Mouse (Mus musculus) embryonic facial prominence, embryonic 15.5 days (tissue): ENCODE results near the gene Tmem121. TPM values are rescaled to one million over a fixed set of nuclear protein-coding genes. Genes with fewer than 3 reads are reported as not detected.

Experiments used
- ATAC-seq: fragments of 200-750 bp; cut with Nextera tagmentation; 2 replicates; pipeline ENCODE4 v1.8.0; 2017; ENCODE audit warnings: low read depth, moderate TSS enrichment; ENCODE audit not compliant: insufficient number of reproducible peaks, low FRiP score, low TSS enrichment
- H3K27ac ChIP-seq: fragments of 300-500 bp; sonication (generic); replicated peaks from 2 replicates; pipeline ENCODE4 v1.5.1; 2015; ENCODE audit warnings: mild to moderate bottlenecking, inconsistent platforms
- H3K27me3 ChIP-seq: fragments of 300-500 bp; sonication (generic); 2 replicates; pipeline ENCODE4 v1.6.1; 2015; ENCODE audit warnings: inconsistent platforms
- H3K36me3 ChIP-seq: fragments of 300-500 bp; sonication (generic); 2 replicates; pipeline ENCODE4 v1.6.1; 2015; ENCODE audit warnings: mild to moderate bottlenecking, inconsistent platforms
- H3K4me1 ChIP-seq: fragments of 300-500 bp; sonication (generic); 2 replicates; pipeline ENCODE4 v1.6.1; 2015; ENCODE audit warnings: inconsistent platforms
- H3K4me2 ChIP-seq: fragments of 300-500 bp; sonication (generic); replicated peaks from 2 replicates; pipeline ENCODE4 v1.6.1; 2015; ENCODE audit warnings: mild to moderate bottlenecking, inconsistent platforms
- H3K4me3 ChIP-seq: fragments of 300-500 bp; sonication (generic); replicated peaks from 2 replicates; pipeline ENCODE4 v1.5.1; 2015; ENCODE audit warnings: mild to moderate bottlenecking, inconsistent platforms
- H3K9ac ChIP-seq: fragments of 300-500 bp; sonication (generic); 2 replicates; pipeline ENCODE4 v1.6.1; 2015; ENCODE audit warnings: inconsistent platforms
- H3K9me3 ChIP-seq: fragments of 300-500 bp; sonication (generic); replicated peaks from 2 replicates; pipeline ENCODE4 v1.6.1; 2016; ENCODE audit warnings: inconsistent platforms
- WGBS: fragments of 180-500 bp; shearing (Covaris S2); methylation state at CpG from one replicate; pipeline ENCODE4 v1.1.7; 2015; 5-methylcytosine and 5-hydroxymethylcytosine counted together
- polyA plus RNA-seq: library from polyadenylated mRNA; unstranded; fragments of >200 nt; fragmentation: Nextera tagmentation; extraction: Ambion mirVana; gene quantifications from 2 replicates; pipeline ENCODE4 v1.2.1, GENCODE M21; 2015

The Tmem121 gene
- polyA plus RNA-seq, 1 experiment from 2014 or later: 17.0 TPM

GRCm38 (mm10) chr12:113213226-113213625 is 27.5 kb downstream of the Tmem121 start:
- ATAC-seq: no peak
- Histone ChIP-seq H3K27ac (no peak overlapping the region), H3K27me3 (no peaks in the 10 kb centered on the region), H3K4me3 (no peak overlapping the region), H3K9ac (no peak overlapping the region), H3K4me2 (no peak overlapping the region), H3K9me3 (no peaks in the 10 kb centered on the region), H3K4me1 (no peaks in the 10 kb centered on the region), H3K36me3 (no peaks in the 10 kb centered on the region)
- 74% methylated on average over 2 of the region's 2 CpGs for WGBS

GRCm38 (mm10) chr12:113214072-113214808 is 28.5 kb downstream of the Tmem121 start:
- Histone ChIP-seq H3K27ac (no peak overlapping the region), H3K4me3 (no peak overlapping the region), H3K9me3 (no peaks in the 10 kb centered on the region), H3K36me3 (no peaks in the 10 kb centered on the region), H3K4me1 (no peaks in the 10 kb centered on the region), H3K27me3 (no peaks in the 10 kb centered on the region), H3K4me2 (no peak overlapping the region), H3K9ac (no peak overlapping the region)
- 83% methylated on average over 25 of the region's 25 CpGs for WGBS
- ATAC-seq: no peak

DNA sequence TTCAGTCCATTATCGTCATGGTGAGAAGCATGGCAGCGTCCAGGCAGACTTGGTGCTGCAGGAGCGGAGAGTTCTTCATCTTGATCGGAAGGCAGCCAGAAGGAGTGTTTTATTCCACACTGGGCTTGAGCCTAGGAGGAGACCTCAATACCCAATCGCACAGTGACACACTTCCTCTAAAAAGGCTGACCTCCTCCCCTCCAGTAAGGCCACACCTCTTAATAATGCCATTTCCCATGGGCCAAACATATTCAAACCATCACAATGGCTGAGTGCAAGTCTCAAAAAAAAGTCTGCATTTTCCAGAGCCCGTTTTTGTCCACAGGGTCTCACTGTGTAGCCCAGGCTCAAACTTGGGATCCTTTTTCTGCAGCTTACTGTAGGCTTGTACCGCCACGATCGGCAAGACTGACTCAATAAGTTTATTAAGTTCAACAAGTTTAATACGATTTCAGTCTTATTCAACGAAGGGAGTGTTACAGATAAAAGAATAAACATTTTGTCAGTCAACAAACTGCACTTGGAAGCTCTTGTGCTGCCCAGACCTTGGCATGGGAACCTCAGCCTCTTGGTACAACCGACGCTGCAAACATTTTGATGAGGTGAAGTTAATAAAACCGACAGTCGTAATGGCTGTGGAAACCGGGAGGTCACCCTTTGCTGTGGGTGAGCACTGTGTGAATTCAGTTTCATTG is 29.4 kb downstream of the Tmem121 start:
- Histone ChIP-seq H3K9ac (no peak overlapping the region), H3K4me1 (no peaks in the 10 kb centered on the region), H3K27ac (no peak overlapping the region), H3K4me2 (no peak overlapping the region), H3K4me3 (no peak overlapping the region), H3K9me3 (no peaks in the 10 kb centered on the region), H3K36me3 (no peaks in the 10 kb centered on the region), H3K27me3 (no peaks in the 10 kb centered on the region)
- ATAC-seq: no peak
- WGBS: 83% methylated on average over 16 of the region's 16 CpGs

DNA sequence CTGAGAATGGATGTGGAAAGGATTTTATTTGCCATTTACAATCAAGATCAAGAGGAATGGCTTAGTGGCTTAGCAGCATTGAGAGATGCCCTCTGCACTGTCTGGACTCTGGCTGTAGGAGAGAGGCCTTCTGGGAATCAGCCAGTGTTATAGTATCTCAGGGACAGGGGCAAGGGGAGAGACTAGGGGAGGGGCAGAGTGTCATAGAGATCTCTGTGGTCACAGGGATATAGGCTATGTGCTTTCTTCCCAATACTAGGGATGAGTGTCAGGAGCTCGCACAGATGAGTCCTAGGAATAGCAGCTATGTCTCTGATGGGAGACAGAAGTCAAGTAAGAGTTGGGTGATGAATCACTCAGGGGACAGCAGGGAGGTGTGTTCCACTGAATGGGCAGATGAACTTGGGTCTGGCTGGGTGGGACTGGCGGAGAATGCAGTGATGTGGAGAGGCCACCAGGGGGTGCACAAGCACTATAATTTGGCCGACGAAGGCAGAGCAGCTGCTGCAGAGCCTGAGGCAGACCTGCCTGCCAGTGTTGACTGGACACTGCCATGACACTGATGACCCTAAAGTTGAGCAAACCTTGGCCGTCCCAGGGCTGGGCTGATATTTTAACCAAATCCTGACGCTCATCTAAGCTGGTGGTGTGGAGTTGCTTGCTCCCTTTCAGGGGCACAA is 30.1 kb downstream of the Tmem121 start:
- H3K4me3 ChIP-seq: no peak overlapping the region
- no peak for ATAC-seq
- no peak overlapping the region for H3K27ac ChIP-seq
- WGBS: 8% methylated on average over 6 of the region's 6 CpGs
- no peaks in the 10 kb centered on the region for H3K36me3 ChIP-seq
- no peak overlapping the region for H3K4me2 ChIP-seq
- H3K27me3 ChIP-seq: no peaks in the 10 kb centered on the region
- no peaks in the 10 kb centered on the region for H3K9me3 ChIP-seq
- no peak overlapping the region for H3K9ac ChIP-seq
- no peaks in the 10 kb centered on the region for H3K4me1 ChIP-seq

DNA sequence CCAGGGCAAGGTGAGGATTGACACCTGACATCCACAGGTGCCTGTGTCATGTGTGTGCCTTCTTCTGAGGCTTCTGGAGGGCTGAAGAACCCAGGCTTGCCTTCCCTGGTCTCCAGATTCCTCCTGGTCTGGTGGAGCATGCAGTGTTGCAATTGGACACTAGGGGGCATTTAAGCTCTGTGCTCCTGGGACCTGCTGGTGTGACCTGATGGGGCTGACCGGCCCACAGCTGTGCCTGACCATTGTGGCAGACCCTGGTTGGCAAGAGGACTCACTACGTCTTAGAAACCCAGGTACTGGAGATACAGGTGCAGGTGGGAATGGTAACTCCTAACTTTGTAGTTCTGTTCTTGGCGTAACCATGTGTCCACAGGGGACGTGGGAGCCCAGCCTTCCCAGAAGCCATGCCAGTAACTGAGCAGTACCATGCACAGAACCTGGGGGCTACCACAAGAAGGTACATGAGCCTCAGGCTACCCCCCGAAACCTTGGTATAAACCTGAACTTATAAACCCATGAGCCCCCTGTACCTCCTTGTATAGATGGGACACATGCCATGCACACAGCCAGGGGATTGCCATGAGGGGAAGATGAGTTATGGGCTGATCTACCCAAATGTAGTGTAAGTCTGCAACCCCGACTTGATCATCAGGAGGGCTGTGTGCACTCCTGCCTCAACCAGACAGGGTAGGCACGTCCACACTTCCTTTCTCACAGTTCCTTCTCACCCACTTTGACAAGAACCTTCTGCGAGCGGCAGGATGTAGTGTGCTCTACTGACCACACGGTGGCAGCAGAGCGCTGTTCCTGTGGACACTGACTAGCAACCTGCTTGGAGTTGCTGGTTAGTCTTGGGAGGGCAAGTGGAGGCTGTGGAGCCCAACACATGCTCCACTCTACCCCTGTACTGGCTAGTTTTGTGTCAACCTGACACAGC is 31.8 kb downstream of the Tmem121 start:
- WGBS: 26% methylated on average over 11 of the region's 11 CpGs
- ATAC-seq: 0 out of 2 replicates have a peak, but pooled peaks have one; percentile 15
- Histone ChIP-seq H3K27me3 (no peaks in the 10 kb centered on the region), H3K4me3 (no peak overlapping the region), H3K9ac (no peak overlapping the region), H3K9me3 (no peaks in the 10 kb centered on the region), H3K4me1 (no peaks in the 10 kb centered on the region), H3K4me2 (no peak overlapping the region), H3K36me3 (no peaks in the 10 kb centered on the region), H3K27ac (no peak overlapping the region)

GRCm38 (mm10) chr12:113219867-113220266 is 34.1 kb downstream of the Tmem121 start:
- no peaks in the 10 kb centered on the region for H3K9me3 ChIP-seq
- no peak overlapping the region for H3K27ac ChIP-seq
- 49% methylated on average over 4 of the region's 4 CpGs for WGBS
- no peak overlapping the region for H3K4me2 ChIP-seq
- no peaks in the 10 kb centered on the region for H3K4me1 ChIP-seq
- H3K36me3 ChIP-seq: no peaks in the 10 kb centered on the region
- H3K4me3 ChIP-seq: no peak overlapping the region
- H3K9ac ChIP-seq: no peak overlapping the region
- no peaks in the 10 kb centered on the region for H3K27me3 ChIP-seq
- no peak for ATAC-seq

DNA sequence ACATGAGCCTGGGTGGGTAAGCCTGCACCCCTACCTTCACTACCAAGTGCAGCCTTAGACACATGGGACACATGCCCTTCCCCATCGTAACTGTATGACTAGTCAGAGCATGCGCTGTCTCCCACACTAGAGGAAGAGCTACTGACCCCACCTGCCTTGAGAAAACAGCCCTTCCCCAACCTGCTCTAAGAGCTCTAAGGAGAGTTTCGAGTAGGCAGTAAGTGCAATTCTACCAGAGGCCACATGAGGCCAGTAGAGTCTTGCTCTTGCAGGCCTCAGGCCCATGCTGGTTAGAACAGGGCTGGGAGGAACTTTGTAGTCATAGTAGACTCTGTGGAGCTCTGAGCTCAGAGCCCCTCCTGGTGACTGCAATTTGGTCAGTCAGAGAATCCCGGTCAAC is 34.7 kb downstream of the Tmem121 start:
- Histone ChIP-seq H3K9me3 (no peaks in the 10 kb centered on the region), H3K4me2 (no peak overlapping the region), H3K9ac (no peak overlapping the region), H3K36me3 (no peaks in the 10 kb centered on the region), H3K27me3 (no peaks in the 10 kb centered on the region), H3K27ac (no peak overlapping the region), H3K4me3 (no peak overlapping the region), H3K4me1 (no peaks in the 10 kb centered on the region)
- 39% methylated on average over 4 of the region's 4 CpGs for WGBS
- ATAC-seq: no peak

DNA sequence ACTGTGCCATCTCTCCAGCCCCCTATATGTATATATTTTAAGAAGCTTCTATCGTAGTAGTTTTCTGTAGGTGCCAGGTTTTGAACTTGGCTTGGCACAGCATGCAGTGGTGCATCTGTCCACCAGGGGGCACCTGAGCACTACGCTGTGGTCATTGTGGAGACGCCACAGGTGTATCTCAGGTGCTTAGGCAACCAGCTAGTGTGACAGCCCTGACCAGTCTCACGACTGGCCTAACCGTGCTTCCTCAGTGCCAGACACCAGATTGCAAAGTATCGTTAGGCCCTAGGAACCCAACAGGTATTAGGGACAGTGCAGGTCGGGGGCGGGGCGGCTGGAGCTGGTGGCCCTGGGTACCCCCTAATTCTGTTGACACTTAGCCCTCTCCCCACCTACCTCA is 35.6 kb downstream of the Tmem121 start:
- no peaks in the 10 kb centered on the region for H3K36me3 ChIP-seq
- H3K9me3 ChIP-seq: no peaks in the 10 kb centered on the region
- H3K9ac ChIP-seq: no peak overlapping the region
- no peak overlapping the region for H3K27ac ChIP-seq
- no peaks in the 10 kb centered on the region for H3K27me3 ChIP-seq
- H3K4me1 ChIP-seq: no peaks in the 10 kb centered on the region
- no peak overlapping the region for H3K4me2 ChIP-seq
- 72% methylated on average over 9 of the region's 9 CpGs for WGBS
- no peak overlapping the region for H3K4me3 ChIP-seq
- ATAC-seq: no peak

DNA sequence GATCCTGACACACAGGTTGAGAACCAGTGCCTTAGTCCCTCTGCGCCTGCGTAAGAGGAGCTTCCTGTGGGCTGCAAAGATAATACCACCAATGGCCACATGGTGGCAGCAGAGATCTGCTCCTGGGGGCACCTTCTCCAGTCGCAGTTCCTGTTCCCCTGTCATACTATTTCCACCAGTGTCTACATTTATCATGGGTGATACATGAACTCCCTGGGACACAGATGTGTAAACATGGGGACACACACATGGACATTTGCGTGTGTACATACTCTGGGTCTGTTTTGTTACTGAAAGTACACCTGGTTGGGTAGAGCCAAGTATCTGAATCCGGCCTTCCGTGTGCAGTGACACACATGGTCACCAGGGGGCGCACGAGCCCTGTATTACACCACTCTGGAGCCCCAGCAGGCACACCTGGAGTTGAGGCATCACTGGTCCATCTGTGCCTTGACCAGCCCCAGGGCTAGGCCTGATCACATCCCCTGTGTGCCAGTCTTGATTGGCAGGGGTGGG is 36.4 kb downstream of the Tmem121 start:
- Histone ChIP-seq H3K27ac (no peak overlapping the region), H3K4me3 (no peak overlapping the region), H3K4me2 (no peak overlapping the region), H3K4me1 (no peaks in the 10 kb centered on the region), H3K36me3 (no peaks in the 10 kb centered on the region), H3K27me3 (no peaks in the 10 kb centered on the region), H3K9me3 (no peaks in the 10 kb centered on the region), H3K9ac (no peak overlapping the region)
- 10% methylated on average over 8 of the region's 8 CpGs for WGBS
- no peak; the same call in 1 of the 2 replicates for ATAC-seq

- Histone ChIP-seq H3K4me1 (no peaks in the 10 kb centered on the region), H3K9me3 (no peaks in the 10 kb centered on the region), H3K4me2 (no peak overlapping the region), H3K36me3 (no peaks in the 10 kb centered on the region), H3K27me3 (no peaks in the 10 kb centered on the region), H3K27ac (no peak overlapping the region), H3K4me3 (no peak overlapping the region), H3K9ac (no peak overlapping the region)
- no peak for ATAC-seq
- WGBS: 18% methylated on average over 6 of the region's 6 CpGs
Measured at GRCm38 (mm10) chr12:113222748-113223147, 37.0 kb downstream of the Tmem121 start.
